Mouse (Mus musculus) forebrain, embryonic 11.5 days (tissue): ENCODE results near the gene Csde1. TPM values are rescaled to one million over a fixed set of nuclear protein-coding genes. Genes with fewer than 3 reads are reported as not detected.

Experiments used
- ATAC-seq: fragments of 200-750 bp; cut with Nextera tagmentation; replicated peaks from 2 replicates; pipeline ENCODE4 v1.8.0; 2017; ENCODE audit warnings: moderate TSS enrichment; ENCODE audit not compliant: low FRiP score
- DNase-seq: peaks from one replicate; pipeline ENCODE4 v3.0.0-alpha.2; 2017; ENCODE audit warnings: low spot score
- H3K27ac ChIP-seq: fragments of 300-500 bp; sonication (generic); 2 replicates; pipeline ENCODE4 v1.5.1; 2014; ENCODE audit warnings: low read depth, low read length
- H3K27me3 ChIP-seq: fragments of 300-500 bp; sonication (generic); 2 replicates; pipeline ENCODE4 v1.6.1; 2014; ENCODE audit warnings: mild to moderate bottlenecking, low read length, mixed read lengths; ENCODE audit not compliant: control insufficient read depth, insufficient read depth
- H3K36me3 ChIP-seq: fragments of 300-500 bp; sonication (generic); 2 replicates; pipeline ENCODE4 v1.6.1; 2014; ENCODE audit warnings: mild to moderate bottlenecking, low read length, moderate library complexity, mixed read lengths; ENCODE audit not compliant: control insufficient read depth, insufficient read depth
- H3K4me1 ChIP-seq: fragments of 300-500 bp; sonication (generic); replicated peaks from 2 replicates; pipeline ENCODE4 v1.6.1; 2014; ENCODE audit warnings: low read length, mixed read lengths; ENCODE audit not compliant: control insufficient read depth, insufficient read depth
- H3K4me2 ChIP-seq: fragments of 300-500 bp; sonication (generic); 2 replicates; pipeline ENCODE4 v1.6.1; 2014; ENCODE audit warnings: low read depth, mild to moderate bottlenecking, low read length, moderate library complexity, mixed read lengths; ENCODE audit not compliant: severe bottlenecking
- H3K4me3 ChIP-seq: fragments of 300-500 bp; sonication (generic); 2 replicates; pipeline ENCODE4 v1.5.1; 2014; ENCODE audit warnings: low read depth, low read length
- H3K9ac ChIP-seq: fragments of 300-500 bp; sonication (generic); 2 replicates; pipeline ENCODE4 v1.6.1; 2014; ENCODE audit warnings: low read length
- H3K9me3 ChIP-seq: fragments of 300-500 bp; sonication (generic); 2 replicates; pipeline ENCODE4 v1.6.1; 2016; ENCODE audit warnings: low read length, mixed read lengths; ENCODE audit not compliant: control insufficient read depth
- WGBS: fragments of 180-500 bp; shearing (Covaris S2); extraction: QIAGEN DNeasy Blood & Tissue Kit; methylation state at CpG from one replicate; pipeline ENCODE4 v1.1.7; 2014; 5-methylcytosine and 5-hydroxymethylcytosine counted together
- polyA plus RNA-seq: library from polyadenylated mRNA; unstranded; fragments of >200 nt; fragmentation: Nextera tagmentation; extraction: Ambion mirVana; gene quantifications from 2 replicates; pipeline ENCODE4 v1.2.1, GENCODE M21; 2014

The Csde1 gene
- polyA plus RNA-seq, 1 experiment from 2014 or later, result 505 TPM

DNA sequence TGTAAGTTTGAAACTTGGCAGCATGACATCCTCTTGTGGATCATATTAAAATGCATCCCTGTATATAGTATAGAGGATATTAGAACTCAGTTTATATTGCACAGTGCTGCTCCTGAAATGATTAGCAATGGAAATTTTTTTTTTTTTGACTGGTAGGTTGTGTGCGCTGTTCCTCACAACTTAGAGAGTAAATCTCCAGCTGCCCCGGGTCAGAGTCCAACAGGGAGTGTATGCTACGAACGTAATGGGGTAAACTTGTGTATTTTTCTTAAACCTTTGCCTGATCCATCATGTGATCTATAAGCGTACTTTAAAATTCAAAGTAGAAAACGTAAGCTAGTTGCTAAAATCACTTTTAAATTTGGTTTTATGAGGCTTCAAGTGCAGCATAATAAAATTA lies 20.1 kb downstream of the Csde1 start:
- H3K9me3 ChIP-seq, result no peaks in the 10 kb centered on the region
- H3K27me3 ChIP-seq, result no peaks in the 10 kb centered on the region
- H3K4me3 ChIP-seq, result no peak overlapping the region
- ATAC-seq, result no peak
- no peak overlapping the region for H3K9ac ChIP-seq
- no peaks in the 10 kb centered on the region for H3K4me1 ChIP-seq
- 94% methylated on average over 6 of the region's 6 CpGs for WGBS
- no peak overlapping the region for H3K4me2 ChIP-seq
- no peak for DNase-seq
- no peaks in the 10 kb centered on the region; the same call in 1 of the 2 replicates for H3K36me3 ChIP-seq
- no peak overlapping the region for H3K27ac ChIP-seq

DNA sequence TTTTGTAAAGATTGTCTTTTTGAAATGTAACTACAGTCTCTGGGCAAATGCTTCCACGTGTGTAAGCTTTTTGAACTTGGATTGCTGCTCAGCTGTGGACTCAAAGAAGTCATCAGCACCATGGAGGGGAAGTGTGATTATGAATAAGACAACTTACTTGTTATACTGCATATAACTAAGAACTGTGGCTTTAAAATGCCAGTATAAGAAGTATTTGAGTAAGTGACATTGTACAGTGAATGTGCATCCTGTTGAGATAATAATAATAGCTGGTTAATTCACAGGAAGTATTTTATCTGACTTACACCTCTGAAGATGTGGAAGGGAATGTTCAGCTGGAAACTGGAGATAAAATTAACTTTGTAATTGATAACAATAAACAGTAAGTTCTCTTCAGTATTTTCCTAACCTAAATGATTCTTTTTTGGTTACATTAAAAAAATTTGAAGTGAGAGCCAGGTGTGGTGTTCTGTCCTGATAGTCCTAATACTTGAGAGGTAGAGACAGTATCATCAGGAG lies 20.7 kb downstream of the Csde1 start:
- Histone ChIP-seq H3K9me3 (no peaks in the 10 kb centered on the region), H3K9ac (no peak overlapping the region), H3K4me3 (no peak overlapping the region), H3K36me3 (no peaks in the 10 kb centered on the region; the same call in 1 of the 2 replicates), H3K4me2 (no peak overlapping the region), H3K4me1 (no peaks in the 10 kb centered on the region), H3K27ac (no peak overlapping the region), H3K27me3 (no peaks in the 10 kb centered on the region)
- DNase-seq (no peak), ATAC-seq (no peak)
- 90% methylated on average over 1 of the region's 1 CpGs for WGBS

DNA sequence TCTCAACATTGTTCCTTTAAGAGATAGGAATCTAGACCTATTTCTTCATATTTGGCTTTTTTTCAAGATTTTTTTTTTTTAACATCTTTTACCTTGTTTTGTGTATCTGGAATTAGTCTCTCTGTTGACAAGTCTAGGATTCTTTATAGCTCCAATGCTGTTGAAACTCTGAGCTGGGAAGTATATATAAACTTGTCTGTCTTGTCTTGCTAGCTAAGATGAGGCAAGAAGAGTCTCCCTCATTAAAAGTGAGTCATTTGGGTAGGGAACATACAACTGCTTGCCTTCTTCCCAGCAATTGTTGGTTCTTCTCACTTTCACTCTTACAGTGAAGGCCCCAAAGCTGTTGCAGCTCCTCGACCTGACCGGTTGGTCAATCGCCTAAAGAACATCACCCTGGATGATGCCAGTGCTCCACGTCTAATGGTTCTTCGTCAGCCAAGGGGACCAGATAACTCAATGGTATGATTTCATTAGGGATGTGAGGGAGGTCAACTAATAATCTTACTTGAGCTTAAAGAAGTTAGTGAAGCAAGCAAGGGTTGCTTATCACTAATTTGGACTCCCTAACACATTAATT lies 35.9 kb downstream of the Csde1 start:
- ATAC-seq (no peak), DNase-seq (no peak)
- Histone ChIP-seq H3K36me3 (peaks cover 11% of the 10 kb centered on the region), H3K9ac (no peak overlapping the region), H3K4me1 (no peaks in the 10 kb centered on the region; the same call in 1 of the 2 replicates), H3K27ac (no peak overlapping the region), H3K9me3 (no peaks in the 10 kb centered on the region), H3K27me3 (no peaks in the 10 kb centered on the region), H3K4me2 (no peak overlapping the region), H3K4me3 (no peak overlapping the region)
- 94% methylated on average over 5 of the region's 5 CpGs for WGBS

DNA sequence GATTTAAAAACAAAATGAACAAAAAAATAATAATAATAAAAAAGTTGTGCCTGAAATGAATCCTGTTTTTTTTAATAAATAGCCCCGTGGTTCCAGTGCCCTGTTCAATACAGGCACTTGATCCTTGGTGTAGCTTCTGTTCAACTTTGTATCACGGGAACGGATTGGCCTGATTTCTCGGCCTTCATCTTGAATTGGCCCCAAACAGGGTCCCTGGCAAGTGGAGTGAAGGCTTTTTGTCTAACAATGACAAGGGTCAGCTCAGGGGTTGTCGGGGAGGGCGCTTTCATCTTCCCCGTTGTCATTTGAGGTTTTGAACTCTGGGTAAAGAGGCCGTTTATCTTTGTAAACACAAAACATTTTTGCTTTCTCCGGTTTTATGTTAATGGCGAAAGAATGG lies 37.5 kb downstream of the Csde1 start:
- ATAC-seq, result peak; percentile 69
- H3K4me2 ChIP-seq, result peak overlapping the region; percentile 77
- no peak overlapping the region for H3K9ac ChIP-seq
- no peaks in the 10 kb centered on the region for H3K27me3 ChIP-seq
- DNase-seq, result no peak
- H3K27ac ChIP-seq, result peak overlapping the region; percentile 37; the same call in 1 of the 2 replicates
- peaks cover 14% of the 10 kb centered on the region for H3K36me3 ChIP-seq
- 3% methylated on average over 10 of the region's 10 CpGs for WGBS
- H3K9me3 ChIP-seq, result no peaks in the 10 kb centered on the region
- peak overlapping the region; percentile 74 for H3K4me3 ChIP-seq
- H3K4me1 ChIP-seq, result no peaks in the 10 kb centered on the region; the same call in 1 of the 2 replicates

DNA sequence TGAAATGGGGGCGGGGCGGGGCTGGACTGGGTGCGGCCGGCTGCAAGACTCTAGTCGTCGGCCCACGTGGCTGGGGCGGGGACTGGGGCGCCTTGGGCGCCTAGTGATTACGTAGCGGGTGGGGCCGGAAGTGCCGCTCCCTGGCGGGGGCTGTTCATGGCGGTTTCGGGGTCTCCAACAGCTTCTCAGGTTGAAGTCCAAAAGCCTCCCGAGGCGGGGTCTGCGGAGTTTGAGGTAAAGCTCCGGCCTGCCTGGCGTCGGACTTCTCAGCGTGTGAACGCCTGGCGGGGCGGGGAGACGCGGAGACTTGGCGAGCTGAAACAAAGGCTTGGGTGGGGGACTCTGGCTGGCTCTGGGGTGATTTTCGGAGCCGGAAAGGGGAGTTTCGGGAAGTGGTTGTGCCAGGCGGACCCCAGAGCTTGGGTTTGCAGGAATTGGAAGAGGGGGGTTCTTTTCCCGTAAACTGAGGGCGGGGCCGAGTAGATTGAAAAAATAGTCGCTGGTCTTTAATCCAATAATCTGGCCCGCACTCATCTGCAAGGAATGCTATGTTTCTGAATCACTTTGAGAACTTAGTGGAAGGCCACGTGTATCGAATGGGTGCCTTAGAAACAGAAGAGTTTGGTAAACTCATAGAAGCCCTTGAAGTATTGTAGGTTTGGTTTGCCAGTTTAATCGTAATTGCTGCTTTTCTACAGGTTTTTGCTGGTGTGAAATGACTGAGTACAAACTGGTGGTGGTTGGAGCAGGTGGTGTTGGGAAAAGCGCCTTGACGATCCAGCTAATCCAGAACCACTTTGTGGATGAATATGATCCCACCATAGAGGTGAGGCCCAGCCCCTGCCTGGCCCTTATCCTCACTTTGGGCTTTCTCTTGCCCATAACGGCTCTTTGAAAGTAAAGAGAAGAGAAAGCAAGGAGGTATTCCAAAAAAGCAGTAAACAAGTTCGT lies 38.3 kb downstream of the Csde1 start, which contains the start of gene Nras:
TSS of gene Nras (plus strand) at position 79 of the 951 bp plus-strand sequence.
- ATAC-seq (peak; percentile 99), DNase-seq (peak; percentile 98)
- whole genome bisulfite sequencing, result 3% methylated on average over 46 of the region's 46 CpGs
- Histone ChIP-seq H3K27ac (peak within 1 kb of the TSS; percentile 90), H3K4me3 (peak within 1 kb of the TSS; percentile 74), H3K4me1 (no peaks in the 10 kb centered on the region; the same call in 1 of the 2 replicates), H3K4me2 (peak within 1 kb of the TSS; percentile 77), H3K27me3 (no peaks in the 10 kb centered on the region), H3K9ac (peak within 1 kb of the TSS; percentile 93), H3K9me3 (no peaks in the 10 kb centered on the region), H3K36me3 (peaks cover 20% of the 10 kb centered on the region)

DNA sequence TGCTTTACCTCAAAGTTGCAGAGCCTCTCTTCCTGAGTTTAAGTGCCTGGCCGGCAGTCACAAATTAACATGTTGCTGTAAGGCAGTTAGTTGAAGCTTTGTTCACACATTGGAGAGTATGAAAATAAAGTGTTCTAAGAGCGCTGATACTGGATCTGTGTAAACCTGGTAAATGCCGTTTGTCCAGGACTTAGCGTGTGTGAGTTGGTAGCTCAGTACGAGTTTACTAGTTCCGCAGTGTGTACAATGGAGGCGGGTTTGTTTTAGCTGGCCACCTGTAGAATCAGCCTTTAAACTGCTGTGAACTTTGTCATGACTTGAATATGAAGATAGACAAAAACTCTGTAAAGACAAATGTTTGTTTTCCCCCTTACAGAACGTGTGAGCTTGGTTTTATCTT lies 46.7 kb downstream of the Csde1 start:
- ATAC-seq (no peak), DNase-seq (no peak)
- Histone ChIP-seq H3K36me3 (peaks cover 28% of the 10 kb centered on the region; the same call in 1 of the 2 replicates), H3K4me3 (no peak overlapping the region), H3K9me3 (no peaks in the 10 kb centered on the region), H3K4me1 (no peaks in the 10 kb centered on the region), H3K9ac (no peak overlapping the region), H3K27ac (no peak overlapping the region), H3K4me2 (no peak overlapping the region), H3K27me3 (no peaks in the 10 kb centered on the region)
- 96% methylated on average over 8 of the region's 8 CpGs for WGBS

DNA sequence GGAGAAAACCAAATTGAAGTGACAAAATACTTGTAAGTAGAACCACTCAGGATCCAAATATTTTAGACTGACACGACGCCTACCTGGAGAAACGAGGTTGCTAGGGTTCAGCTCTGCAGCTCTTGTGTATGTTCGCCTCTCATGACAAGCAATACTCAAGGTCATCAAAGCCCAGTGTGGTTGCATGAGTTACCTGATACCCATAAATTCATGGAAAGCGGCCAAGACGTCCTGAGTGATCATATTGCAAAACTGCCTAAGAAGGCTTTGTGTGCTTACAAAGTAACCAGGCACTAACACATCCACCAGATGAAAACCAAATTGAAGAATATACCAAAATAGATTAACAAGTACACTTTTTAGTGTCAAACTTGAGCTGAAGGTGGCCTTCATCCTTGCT lies 48.7 kb downstream of the Csde1 start:
- DNase-seq (no peak), ATAC-seq (no peak)
- 92% methylated on average over 6 of the region's 6 CpGs for WGBS
- H3K27ac ChIP-seq, result no peak overlapping the region
- H3K4me3 ChIP-seq, result no peak overlapping the region
- no peaks in the 10 kb centered on the region for H3K4me1 ChIP-seq
- H3K4me2 ChIP-seq, result no peak overlapping the region
- peaks cover 13% of the 10 kb centered on the region; the same call in 1 of the 2 replicates for H3K36me3 ChIP-seq
- H3K9ac ChIP-seq, result no peak overlapping the region
- H3K27me3 ChIP-seq, result no peaks in the 10 kb centered on the region
- H3K9me3 ChIP-seq, result no peaks in the 10 kb centered on the region

DNA sequence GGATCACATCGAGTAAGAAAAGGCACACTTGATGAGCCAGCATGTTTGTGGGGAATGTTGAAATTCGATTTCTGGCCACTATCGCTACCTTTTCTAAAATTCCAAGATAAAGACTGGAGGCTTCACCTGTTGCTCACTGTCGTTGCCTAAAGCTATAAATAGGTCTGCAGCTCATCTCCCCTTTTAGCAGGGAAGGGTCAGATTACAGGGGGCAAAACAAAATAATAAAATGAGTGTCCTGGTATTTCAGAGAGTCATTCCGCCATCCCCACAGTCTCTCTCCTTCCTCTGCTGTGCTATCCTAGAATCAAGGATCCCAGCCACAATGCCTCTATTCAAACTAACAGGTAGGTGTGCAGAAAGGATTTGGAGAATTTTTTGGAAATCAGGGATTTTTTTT lies 53.5 kb downstream of the Csde1 start, which contains the start of gene Ampd1:
TSS of gene Ampd1 (plus strand) at position 244 of the 400 bp plus-strand sequence.
- Histone ChIP-seq H3K9ac (no peak within 1 kb of the TSS), H3K27me3 (no peaks in the 10 kb centered on the region), H3K4me3 (no peak within 1 kb of the TSS), H3K4me1 (no peaks in the 10 kb centered on the region), H3K4me2 (no peak within 1 kb of the TSS), H3K27ac (no peak within 1 kb of the TSS), H3K9me3 (no peaks in the 10 kb centered on the region), H3K36me3 (peaks cover 1% of the 10 kb centered on the region; the same call in 1 of the 2 replicates)
- DNase-seq (no peak), ATAC-seq (no peak)
- 78% methylated on average over 5 of the region's 5 CpGs for WGBS
